Mouse (Mus musculus) E14TG2a.4 (cell line): Measurements from ENCODE around the gene Atp5l.

Source experiments
- CTCF ChIP-seq: conservative IDR thresholded peaks from 2 replicates; pipeline ENCODE4 v1.5.1; 2014; ENCODE audit warnings: low read length
- POU5F1 ChIP-seq: IDR thresholded peaks from 2 replicates; pipeline ENCODE4 v1.6.1; 2014; ENCODE audit warnings: low read length, borderline replicate concordance

- no peak for TF ChIP-seq CTCF
- no peak for TF ChIP-seq POU5F1
Measured at GRCm38 (mm10) chr9:44903856-44904255, 16.7 kb downstream of the Atp5l start.
